Mouse (Mus musculus) thymus, adult 2 months (tissue): ENCODE measurements at regions not wholly inside any gene's neighbourhood (a gene's known extent, or its start where the extent isn't known, plus 50 kb on each side); places are given as distances from the start of the nearest gene placed in this dataset.

Experiments used
- CTCF ChIP-seq: fragments of 200-500 bp; IDR thresholded peaks from 2 replicates; pipeline ENCODE4 v1.5.1; 2012; ENCODE audit warnings: mild to moderate bottlenecking, control low read depth, low read length, moderate library complexity, borderline replicate concordance; ENCODE audit not compliant: control insufficient read depth, poor library complexity, insufficient read depth; ENCODE audit errors: extremely low read depth
- POLR2A ChIP-seq: fragments of 200-500 bp; IDR thresholded peaks from 2 replicates; pipeline ENCODE4 v1.6.1; 2012; ENCODE audit warnings: mild to moderate bottlenecking, low read length, control low read depth, moderate library complexity; ENCODE audit not compliant: control insufficient read depth, poor library complexity, insufficient read depth; ENCODE audit errors: extremely low read depth

GRCm38 (mm10) chr11:114392161-114392560, 276.2 kb upstream of the Rpl38 start:
- TF ChIP-seq POLR2A (no peak), CTCF (no peak)
